Mouse (Mus musculus) liver, embryonic 14.5 days (tissue): ENCODE data around the gene Copg1. TPM values are rescaled to one million over a fixed set of nuclear protein-coding genes. Genes with fewer than 3 reads are reported as not detected.

Source experiments
- ATAC-seq: fragments of 200-750 bp; cut with Nextera tagmentation; 2 replicates; pipeline ENCODE4 v1.8.0; 2017; ENCODE audit warnings: moderate number of reproducible peaks, mild to moderate bottlenecking, moderate library complexity; ENCODE audit not compliant: insufficient read depth
- DNase-seq, 3 experiments: peaks; one replicate each; pipeline ENCODE4 v3.0.0-alpha.2; 2012 to 2013; ENCODE audit warnings: low read depth in 3 of 3, low spot score in 3 of 3
- H3K27ac ChIP-seq: fragments of 300-500 bp; sonication (generic); 2 replicates; pipeline ENCODE4 v1.5.1; 2014; ENCODE audit warnings: moderate library complexity, mild to moderate bottlenecking, control low read depth, inconsistent platforms
- H3K27me3 ChIP-seq: fragments of 300-500 bp; sonication (generic); 2 replicates; pipeline ENCODE4 v1.6.1; 2014; ENCODE audit warnings: mild to moderate bottlenecking, low read length, moderate library complexity; ENCODE audit not compliant: control insufficient read depth, insufficient read depth
- H3K36me3 ChIP-seq: fragments of 300-500 bp; sonication (generic); replicated peaks from 2 replicates; pipeline ENCODE4 v1.6.1; 2014; ENCODE audit warnings: low read depth; ENCODE audit not compliant: control insufficient read depth, insufficient read depth
- H3K4me1 ChIP-seq, 2 experiments: fragments of 200-500 bp in 1 of 2; fragments of 300-500 bp in 1 of 2; sonication (generic) in 1 of 2; replicated peaks; 2 replicates each; pipeline ENCODE4 v1.6.1; 2012 to 2014; ENCODE audit warnings: antibody characterized with exemption in 1 of 2, inconsistent platforms in 1 of 2, low read length in 1 of 2; ENCODE audit not compliant: control insufficient read depth in 2 of 2, insufficient read depth in 2 of 2
- H3K4me2 ChIP-seq: fragments of 300-500 bp; sonication (generic); 2 replicates; pipeline ENCODE4 v1.6.1; 2014; ENCODE audit warnings: low read depth, mild to moderate bottlenecking, control low read depth, moderate library complexity
- H3K4me3 ChIP-seq, 2 experiments: fragments of 200-500 bp in 1 of 2; fragments of 300-500 bp in 1 of 2; sonication (generic) in 1 of 2; 2 replicates each; pipeline ENCODE4 v1.5.1; 2012 to 2014; ENCODE audit warnings: low read depth in 2 of 2, low read length in 2 of 2, mild to moderate bottlenecking in 2 of 2, control low read depth in 1 of 2, inconsistent platforms in 1 of 2, moderate library complexity in 1 of 2; ENCODE audit not compliant: insufficient read depth in 1 of 2
- H3K9ac ChIP-seq: fragments of 300-500 bp; sonication (generic); replicated peaks from 2 replicates; pipeline ENCODE4 v1.6.1; 2014; ENCODE audit warnings: mild to moderate bottlenecking, control low read depth, moderate library complexity
- H3K9me3 ChIP-seq: fragments of 300-500 bp; sonication (generic); 2 replicates; pipeline ENCODE4 v1.6.1; 2016; ENCODE audit warnings: low read length, mixed read lengths; ENCODE audit not compliant: control insufficient read depth
- CTCF ChIP-seq: IDR thresholded peaks from 2 replicates; pipeline ENCODE4 v1.5.1; 2016; ENCODE audit warnings: antibody characterized with exemption, low read depth, control low read depth
- EP300 ChIP-seq: IDR thresholded peaks from 2 replicates; pipeline ENCODE4 v1.6.1; 2016; ENCODE audit warnings: antibody characterized with exemption, low read depth
- WGBS: fragments of 180-500 bp; shearing (Covaris S2); extraction: QIAGEN DNeasy Blood & Tissue Kit; methylation state at CpG from one replicate; pipeline ENCODE4 v1.1.7; 2014; ENCODE audit not compliant: insufficient replicate concordance; 5-methylcytosine and 5-hydroxymethylcytosine counted together
- polyA plus RNA-seq, 2 experiments: library from polyadenylated mRNA; depleted of rRNA in 1 of 2; stranded (reverse) in 1 of 2; unstranded in 1 of 2; fragments of >200 nt; fragmentation: Nextera tagmentation in 1 of 2; extraction: Ambion mirVana in 1 of 2; gene quantifications; 2 replicates each; pipeline versions ENCODE4 v1.2.1 to v1.2.3; 2012 to 2014

Gene Copg1
- polyA plus RNA-seq, 2 experiments, result 22.5 to 42.4 TPM

DNA sequence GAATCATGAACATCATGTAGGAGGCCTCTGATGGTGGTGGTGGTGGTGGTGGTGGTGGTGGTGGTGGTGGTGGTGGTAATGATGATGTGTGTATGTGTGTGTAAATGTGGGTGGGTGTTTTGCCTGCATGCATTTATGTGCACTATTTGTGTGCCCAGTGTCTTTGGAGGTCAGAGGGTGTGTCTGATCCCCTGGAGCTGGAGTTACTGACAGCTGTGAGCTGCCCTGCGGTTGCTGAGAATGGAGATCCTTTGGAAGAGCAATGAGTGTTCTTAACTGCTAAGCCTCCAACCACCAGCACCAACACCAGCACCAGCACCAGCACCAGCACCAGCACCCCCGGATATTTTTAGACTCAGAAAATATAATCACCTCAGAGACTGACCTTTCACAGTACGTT, 5.4 kb upstream of the Copg1 start:
- whole genome bisulfite sequencing, result 69% methylated on average over 3 of the region's 3 CpGs
- H3K4me1 ChIP-seq, result peaks cover 0 to 17% of the 10 kb centered on the region in 2 experiments; a peak in 2 of 4 replicates
- TF ChIP-seq EP300, result no peak
- no peak for TF ChIP-seq CTCF

DNA sequence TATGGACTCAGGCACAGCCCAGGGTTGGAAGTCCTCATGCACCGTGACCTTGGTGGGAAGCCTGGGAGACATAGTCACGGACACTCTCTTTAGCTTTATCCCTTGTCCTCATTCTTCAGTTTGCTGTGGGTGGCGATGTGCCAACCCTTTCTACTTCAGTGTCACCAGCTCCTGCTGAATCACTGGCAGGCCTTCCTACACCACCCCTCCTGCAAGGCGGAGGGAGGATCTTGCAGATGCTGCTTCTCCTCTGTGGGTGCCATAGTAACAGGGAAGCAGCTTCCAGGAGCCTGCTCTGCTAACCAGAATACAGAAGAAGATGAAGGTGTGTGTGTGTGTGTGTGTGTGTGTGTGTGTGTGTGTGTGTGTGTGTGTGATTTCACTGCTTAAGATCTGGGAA, 4.8 kb upstream of the Copg1 start:
- TF ChIP-seq CTCF, result no peak
- TF ChIP-seq EP300, result no peak
- no peak overlapping the region for H3K27ac ChIP-seq
- no peak overlapping the region for H3K9ac ChIP-seq
- H3K4me3 ChIP-seq, result no peak overlapping the region
- DNase-seq (no peak), ATAC-seq (no peak)
- H3K9me3 ChIP-seq, result no peaks in the 10 kb centered on the region
- 58% methylated on average over 4 of the region's 4 CpGs for WGBS
- peaks cover 0 to 19% of the 10 kb centered on the region in 2 experiments; a peak in 2 of 4 replicates for H3K4me1 ChIP-seq
- H3K36me3 ChIP-seq, result no peaks in the 10 kb centered on the region
- H3K27me3 ChIP-seq, result no peaks in the 10 kb centered on the region
- no peak overlapping the region for H3K4me2 ChIP-seq

More for the DNA sequence above, 5.4 kb upstream of the Copg1 start:
- Histone ChIP-seq H3K27me3 (no peaks in the 10 kb centered on the region), H3K4me2 (no peak overlapping the region), H3K9ac (no peak overlapping the region), H3K9me3 (no peaks in the 10 kb centered on the region), H3K27ac (no peak overlapping the region), H3K4me3 (no peak overlapping the region), H3K36me3 (no peaks in the 10 kb centered on the region)
- ATAC-seq, result no peak
- DNase-seq, result no peak

DNA sequence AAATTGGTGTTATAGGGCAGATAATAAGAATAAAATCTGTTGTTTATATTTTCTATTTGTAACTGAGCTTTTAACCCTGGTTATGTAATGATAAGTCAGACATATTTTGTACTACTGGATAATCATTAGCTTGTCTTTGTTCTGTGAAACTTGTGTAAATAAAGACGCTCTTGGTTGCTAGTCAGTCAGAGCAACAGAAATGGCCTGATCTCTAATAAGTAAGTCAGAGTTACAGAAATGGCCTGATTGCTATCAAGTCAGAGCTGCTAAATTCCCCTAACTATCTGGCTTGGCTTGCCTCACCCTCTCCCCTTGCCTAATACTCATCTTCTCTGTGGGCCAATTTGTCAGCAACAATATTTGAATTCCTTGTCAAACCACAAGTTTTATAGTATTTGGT, 893 bp upstream of the Copg1 start:
- peaks cover 3 to 12% of the 10 kb centered on the region in 2 experiments; a peak in 3 of 4 replicates for H3K4me1 ChIP-seq
- no peak overlapping the region for H3K9ac ChIP-seq
- H3K27ac ChIP-seq, result peak overlapping the region; percentile 47
- H3K27me3 ChIP-seq, result no peaks in the 10 kb centered on the region
- no peaks in the 10 kb centered on the region for H3K9me3 ChIP-seq
- ATAC-seq (no peak), DNase-seq (no peak)
- H3K4me3 ChIP-seq, result no peak overlapping the region
- no peak overlapping the region for H3K4me2 ChIP-seq
- H3K36me3 ChIP-seq, result peaks cover 18% of the 10 kb centered on the region
- 69% methylated on average over 1 of the region's 1 CpGs for WGBS
- no peak for TF ChIP-seq EP300
- no peak for TF ChIP-seq CTCF

DNA sequence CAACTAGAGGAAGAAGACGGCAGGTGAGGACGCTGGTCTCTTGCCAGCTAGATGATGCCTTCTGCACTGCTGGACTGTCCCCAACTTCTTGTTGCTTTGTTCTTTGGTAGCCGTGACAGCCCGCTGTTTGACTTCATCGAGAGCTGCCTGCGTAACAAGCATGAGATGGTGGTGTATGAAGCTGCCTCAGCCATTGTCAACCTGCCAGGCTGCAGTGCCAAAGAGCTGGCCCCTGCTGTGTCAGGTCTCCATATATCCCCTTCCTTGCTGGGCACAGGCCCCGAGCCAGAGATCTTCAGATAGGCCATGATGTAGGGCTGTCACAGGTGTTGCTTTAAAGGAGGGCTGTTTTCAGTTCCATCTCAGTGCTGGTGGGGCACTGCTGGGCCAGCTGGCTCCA, 6.3 kb downstream of the Copg1 start:
- no peak for TF ChIP-seq CTCF
- TF ChIP-seq EP300, result no peak
- Histone ChIP-seq H3K4me1 (peaks cover 0 to under 1% of the 10 kb centered on the region in 2 experiments; a peak in 2 of 4 replicates), H3K27me3 (no peaks in the 10 kb centered on the region), H3K9ac (no peak overlapping the region), H3K36me3 (peaks cover 67% of the 10 kb centered on the region), H3K4me2 (no peak overlapping the region), H3K4me3 (no peak overlapping the region), H3K27ac (no peak overlapping the region), H3K9me3 (no peaks in the 10 kb centered on the region)
- 80% methylated on average over 7 of the region's 7 CpGs for WGBS
- DNase-seq, result no peak
- no peak for ATAC-seq

DNA sequence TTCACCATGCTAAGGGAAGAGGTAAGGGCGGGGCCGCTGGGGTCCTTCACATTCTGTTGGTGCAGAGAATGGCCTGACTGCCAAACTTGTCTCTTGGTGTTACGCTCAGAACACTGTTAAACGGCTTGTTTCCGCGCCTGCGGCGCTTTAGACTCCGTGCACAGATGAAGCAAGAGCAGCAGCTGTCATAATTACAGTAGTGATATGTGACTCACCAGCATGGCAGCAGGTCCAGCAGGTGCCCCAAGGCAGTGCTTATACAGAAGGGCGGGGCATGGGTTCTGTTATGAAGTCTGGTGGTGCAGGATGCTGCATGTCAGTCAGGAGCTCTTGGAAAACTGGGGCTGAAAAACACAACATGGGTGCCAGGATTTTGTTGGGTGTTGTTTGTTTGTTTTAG, 10.4 kb downstream of the Copg1 start:
- no peak overlapping the region for H3K4me3 ChIP-seq
- DNase-seq (no peak), ATAC-seq (no peak)
- no peak overlapping the region for H3K9ac ChIP-seq
- no peaks in the 10 kb centered on the region for H3K4me1 ChIP-seq
- H3K27ac ChIP-seq, result no peak overlapping the region
- no peak for TF ChIP-seq EP300
- TF ChIP-seq CTCF, result no peak
- no peak overlapping the region for H3K4me2 ChIP-seq
- peaks cover 66% of the 10 kb centered on the region for H3K36me3 ChIP-seq
- H3K9me3 ChIP-seq, result no peaks in the 10 kb centered on the region
- no peaks in the 10 kb centered on the region for H3K27me3 ChIP-seq
- WGBS, result 86% methylated on average over 10 of the region's 10 CpGs
